Mouse (Mus musculus) NIH3T3 (cell line): ENCODE data around the gene Cby3.
"Not testable (repeated sequence)": the region's sequence is repeated elsewhere in the genome, so short reads cannot be mapped to it uniquely, and the experiment has no call there.

Experiments
- DNase-seq: peaks from one replicate; pipeline ENCODE4 v3.0.0-alpha.2; 2012; ENCODE audit warnings: low read depth

Gene Cby3

DNA sequence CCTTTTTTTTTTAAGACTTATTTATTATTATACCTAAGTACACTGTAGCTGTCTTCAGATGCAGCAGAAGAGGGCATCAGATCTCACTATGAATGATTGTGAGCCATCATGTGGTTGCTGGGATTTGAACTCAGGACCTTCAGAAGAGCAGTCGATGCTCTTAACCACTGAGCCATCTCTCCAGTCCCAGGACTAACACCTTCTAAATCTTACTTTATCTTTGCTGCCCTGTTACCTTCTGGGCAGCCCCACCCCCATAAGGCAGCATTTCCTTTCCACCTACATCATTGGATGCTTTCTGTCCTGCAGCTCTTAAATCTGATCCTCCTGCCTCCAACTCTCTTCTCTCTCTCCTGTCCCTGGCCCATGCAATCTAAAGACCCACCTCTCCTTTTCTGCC lies 7.0 kb downstream of the Cby3 start:
- not testable (repeated sequence) for DNase-seq

DNA sequence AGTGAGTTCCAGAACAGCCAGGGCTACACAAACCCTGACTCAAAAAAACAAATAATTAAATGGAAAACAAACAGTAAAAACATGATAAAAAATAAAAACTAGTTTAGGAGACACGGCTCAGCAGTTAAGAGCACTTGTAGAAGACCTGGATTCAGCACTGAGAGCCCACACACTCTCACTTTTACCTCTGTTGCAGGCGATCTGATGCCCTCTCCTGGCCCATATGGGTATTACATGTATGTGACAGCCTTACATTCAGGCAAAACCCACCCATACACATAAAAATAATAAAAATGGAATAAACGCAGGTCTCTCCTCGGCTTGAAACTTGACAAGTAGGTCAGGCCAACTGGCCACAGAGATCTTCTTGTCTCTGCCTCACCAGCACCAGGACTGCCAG lies 10.3 kb downstream of the Cby3 start:
- peak; percentile 93 for DNase-seq

DNA sequence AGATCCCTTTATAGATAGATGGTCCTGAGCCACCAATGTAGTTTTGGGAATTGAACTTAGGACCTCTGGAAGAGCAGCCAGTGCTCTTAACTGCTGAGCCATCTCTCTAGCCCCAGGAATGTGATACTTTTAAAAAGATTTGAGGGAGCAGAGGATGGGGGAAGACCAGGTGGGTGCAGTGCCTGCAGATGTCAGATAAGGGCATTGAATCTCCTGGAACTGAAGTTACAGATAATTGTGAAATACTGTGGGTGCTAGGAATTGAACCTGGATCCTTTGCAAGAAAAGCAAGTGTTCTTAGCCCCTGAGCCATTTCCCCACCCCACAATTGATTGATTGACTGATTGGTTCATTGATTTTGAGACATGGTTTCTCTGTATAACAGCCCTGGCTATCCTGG lies 11.1 kb downstream of the Cby3 start:
- DNase-seq, result no peak

GRCm38 (mm10) chr11:50367531-50367930 lies 13.3 kb downstream of the Cby3 start:
- no peak for DNase-seq

DNA sequence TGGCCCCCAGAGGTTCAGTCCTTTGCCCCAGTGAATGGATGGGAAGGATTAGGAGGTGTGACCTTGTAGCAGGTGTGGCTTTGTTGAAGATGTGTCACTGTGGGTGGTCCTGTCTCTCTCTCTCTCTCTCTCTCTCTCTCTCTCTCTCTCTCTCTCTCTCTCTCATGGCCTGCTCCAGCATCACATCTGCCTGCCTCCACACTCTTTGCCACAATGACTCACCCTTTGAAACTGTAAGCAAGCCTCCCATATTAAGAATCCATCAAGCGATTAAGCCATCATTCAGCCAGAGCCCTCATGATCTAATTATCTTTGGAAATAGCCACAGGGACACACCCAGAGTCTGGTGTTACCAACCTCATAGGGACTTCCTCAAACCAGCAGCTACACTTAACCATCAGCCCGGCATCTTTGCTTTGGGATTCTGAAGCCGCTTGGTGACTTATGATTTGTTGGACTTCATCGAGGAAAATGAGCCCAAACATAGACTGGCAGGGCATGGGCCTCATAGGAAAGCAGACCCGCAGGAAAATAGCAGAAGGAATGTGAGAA lies 15.2 kb downstream of the Cby3 start:
- peak; percentile 79 for DNase-seq

DNA sequence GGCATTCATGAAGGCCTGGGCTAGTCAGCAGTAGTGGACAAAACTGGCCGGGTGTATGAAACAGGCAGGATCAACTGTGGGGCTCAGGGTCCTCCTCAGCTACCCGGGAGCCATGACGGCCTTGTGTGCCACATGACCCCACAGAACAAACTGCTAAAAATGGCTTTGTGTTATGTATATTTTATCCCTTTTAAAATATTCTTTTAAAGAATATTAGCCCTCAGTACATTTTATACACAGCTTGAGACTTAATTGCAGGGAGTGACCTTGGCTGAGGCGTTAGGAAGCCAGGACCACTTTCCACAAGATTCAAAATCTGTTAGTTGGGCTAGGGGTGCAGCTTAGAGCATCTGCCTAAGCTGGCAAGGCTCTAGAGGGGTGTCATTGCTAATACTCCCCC lies 16.7 kb downstream of the Cby3 start:
- DNase-seq, result no peak

DNA sequence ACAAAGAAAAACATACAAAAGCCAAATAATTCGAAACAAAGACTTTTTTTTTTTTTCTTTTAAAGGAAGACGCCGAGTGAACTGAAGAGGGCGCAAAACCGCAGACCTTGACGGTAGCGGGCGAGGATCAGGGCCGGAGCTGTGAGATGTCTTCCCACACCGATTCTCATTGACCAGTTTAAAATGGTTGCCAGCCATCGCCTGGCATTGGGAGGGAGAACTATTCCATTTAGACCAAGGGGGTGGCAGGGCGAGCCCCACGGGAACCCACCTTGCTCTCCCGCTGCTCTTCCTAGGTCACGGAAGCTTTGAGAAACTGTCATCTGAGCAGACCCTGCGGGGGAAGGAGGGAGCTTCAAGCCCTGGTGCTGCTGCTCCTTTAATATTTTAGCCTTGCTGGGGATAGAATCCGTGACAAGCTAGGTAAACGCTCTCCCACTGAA lies 17.2 kb downstream of the Cby3 start:
- peak; percentile 63 for DNase-seq

DNA sequence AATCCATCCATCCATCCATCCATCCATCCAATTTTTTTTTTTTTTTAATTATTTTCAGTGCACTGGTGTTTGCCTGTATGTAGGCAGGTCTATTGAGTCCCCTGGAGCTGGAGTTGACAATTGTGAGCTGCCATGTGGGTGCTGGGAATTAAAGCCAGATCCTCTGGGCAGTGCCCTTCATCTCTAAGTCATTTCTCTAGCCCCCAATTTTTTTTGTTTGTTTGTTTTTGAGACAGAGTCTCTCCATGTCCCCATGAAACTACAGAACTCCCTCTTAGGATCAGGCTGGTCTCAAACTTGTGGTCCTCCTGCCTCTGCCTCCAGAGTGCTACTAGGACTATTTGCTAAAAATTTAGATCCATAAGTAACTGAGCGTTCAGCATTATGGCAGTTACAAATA lies 17.6 kb downstream of the Cby3 start:
- no peak for DNase-seq

DNA sequence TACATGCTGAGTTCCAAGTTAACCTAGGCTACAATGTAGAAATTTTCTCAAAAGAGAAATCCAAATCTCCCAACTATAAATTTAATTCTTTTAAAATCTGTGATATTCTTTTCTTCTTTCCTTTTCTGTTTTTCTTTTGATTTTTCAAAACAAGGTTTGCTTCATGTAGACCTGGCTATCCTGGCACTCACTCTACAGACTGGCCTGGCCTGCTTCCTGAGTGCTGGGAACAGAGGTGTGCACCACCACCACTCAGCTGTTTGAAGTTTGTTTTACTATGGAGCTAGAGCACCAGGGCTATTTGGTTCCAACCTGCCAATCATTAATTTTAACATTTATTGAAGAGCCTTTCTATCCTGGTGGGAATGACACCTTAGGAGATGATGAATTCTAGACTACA lies 18.8 kb downstream of the Cby3 start:
- no peak for DNase-seq

DNA sequence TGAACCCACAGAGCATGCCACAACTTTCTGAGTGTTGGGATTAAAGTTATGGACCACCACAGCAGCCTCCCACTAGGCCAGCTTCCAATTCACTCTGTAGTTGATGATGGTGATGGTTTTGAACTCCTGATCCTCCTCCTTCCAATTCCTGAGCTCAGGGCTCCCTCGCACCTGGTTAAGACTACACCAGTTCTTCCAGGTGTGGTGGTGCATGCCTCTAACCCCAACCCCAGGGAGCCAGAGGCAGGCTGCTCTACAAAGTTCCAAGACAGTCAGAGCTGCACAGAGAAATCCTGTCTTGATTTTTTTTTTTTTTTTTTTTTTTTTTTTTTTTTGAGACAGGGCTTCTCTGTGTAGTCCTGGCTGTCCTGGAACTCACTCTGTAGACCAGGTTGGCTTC lies 19.4 kb downstream of the Cby3 start:
- no peak for DNase-seq

DNA sequence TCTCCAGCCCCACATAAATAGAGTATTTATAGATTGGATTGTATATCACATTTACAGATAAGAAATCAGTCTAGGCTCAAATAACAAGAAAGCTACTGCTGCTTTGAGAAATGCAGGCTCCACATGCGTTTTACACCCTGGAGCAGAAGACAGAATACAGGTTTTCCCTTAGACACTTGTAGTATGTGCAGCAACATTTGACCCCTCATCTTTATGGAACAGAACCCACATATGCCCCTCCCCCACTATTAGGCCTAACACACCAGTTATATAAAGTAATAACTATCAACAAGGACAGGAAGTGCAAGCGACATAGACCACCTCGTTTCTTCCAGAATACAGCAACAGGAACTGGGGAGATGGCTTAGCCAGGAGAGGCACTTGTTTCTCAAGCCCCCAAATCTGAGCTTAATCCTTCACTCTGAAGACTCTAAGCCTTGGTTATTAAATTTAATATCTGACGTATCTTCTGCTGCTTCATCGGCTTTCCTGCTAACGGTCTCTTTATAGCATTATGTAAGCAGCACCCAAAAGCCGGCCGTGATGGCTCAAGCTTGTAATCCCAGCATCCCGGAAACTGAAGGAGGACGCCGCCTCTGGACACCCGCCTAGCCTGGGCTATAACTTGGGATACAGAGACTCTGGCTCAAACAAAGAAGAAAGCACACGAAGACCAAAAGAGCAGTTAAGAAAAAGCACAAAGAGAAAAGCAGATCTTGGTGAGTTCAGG lies 20.2 kb downstream of the Cby3 start:
- DNase-seq, result no peak

DNA sequence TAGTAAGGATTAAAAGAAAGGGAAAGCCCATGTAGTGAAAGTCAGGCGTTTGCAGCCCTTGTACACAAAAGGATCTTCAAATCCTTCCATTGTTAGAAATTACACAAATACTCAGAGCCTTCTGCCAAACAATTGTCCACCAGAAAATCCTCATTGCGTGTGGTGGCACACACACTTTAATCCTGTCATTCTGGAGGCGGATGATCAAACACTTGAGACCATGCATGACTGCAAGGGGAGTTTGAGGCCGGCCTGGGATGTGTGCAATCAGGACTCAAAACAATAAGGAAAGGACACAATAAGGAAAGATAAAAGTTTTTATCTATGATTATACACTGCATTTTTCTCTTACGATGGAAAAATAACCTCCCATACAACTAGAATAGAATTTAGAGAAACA lies 21.2 kb downstream of the Cby3 start:
- no peak for DNase-seq

DNA sequence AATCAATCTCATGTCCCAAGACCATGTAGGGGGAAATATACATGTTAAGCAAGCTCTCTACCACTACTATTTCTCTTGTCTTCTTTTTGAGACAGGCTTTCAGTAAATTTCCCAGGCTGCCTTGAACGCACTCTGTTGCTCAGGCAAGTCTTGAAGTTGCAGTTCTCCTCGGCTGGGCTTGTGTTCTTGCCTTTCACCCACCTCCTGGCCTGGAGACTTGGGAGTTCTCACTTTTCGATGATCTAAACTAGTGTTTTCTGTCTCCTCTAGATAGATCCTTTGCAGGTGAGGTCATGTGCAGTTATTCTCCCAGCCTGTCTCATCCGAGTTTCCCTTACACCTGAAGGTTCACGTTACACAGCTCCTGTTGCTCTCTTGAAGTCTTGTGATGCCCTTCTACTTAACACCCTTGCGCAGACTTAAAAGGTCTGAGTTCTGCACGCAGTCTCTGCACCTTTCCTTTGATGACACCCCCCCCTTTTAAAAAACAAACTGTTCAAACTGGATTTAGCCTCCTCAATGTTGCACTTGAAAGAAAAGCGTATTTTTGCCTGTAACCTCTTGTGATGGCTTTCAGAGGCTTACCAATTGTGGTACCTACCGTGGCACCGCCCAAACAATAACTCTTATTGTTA lies 22.0 kb downstream of the Cby3 start:
- no peak for DNase-seq

- peak; percentile 99 for DNase-seq
Measured at GRCm38 (mm10) chr11:50376911-50377891, 22.9 kb downstream of the Cby3 start, which contains the start of gene Hnrnph1. Hnrnph1 (plus strand) TSS chr11:50376990.

DNA sequence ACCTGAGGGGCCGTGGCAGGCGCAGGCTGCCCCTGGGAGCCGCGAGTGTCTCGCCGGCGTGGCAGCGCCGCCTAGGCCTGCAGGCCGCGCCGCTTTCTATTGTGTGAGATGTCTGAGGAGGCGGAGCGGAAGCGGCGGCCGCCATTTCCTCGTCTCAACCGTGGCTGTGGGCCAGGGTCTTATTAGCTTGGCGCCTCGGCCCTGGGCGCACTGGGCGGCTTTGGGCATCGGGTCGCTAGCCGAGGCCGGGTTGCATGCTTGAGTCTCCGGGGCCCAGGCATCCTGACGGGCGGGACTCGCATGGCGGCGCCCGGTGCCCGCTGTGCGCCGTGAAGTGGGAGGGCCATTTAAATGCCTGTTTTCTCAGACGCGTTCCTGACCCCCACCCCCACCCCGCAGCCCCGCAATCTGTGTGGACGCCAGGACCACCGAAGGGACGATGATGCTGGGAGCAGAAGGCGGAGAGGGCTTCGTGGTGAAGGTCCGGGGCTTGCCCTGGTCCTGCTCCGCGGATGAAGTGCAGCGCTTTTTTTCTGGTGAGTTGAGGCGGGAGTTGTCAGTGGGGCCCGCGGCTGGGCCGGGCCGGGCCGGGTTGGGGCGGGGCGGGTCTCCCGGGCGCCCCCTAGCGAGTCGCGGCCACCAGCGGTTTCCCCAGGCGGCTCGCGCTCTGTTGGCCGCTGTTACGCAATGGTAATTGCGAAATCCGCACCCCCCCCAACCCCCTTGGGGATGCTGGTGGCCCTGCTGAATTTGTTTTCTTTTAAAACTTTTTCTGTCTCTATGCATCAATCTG lies 23.8 kb downstream of the Cby3 start:
- DNase-seq, result peak; percentile 96

- no peak for DNase-seq
Measured at GRCm38 (mm10) chr11:50379023-50379752, 24.9 kb downstream of the Cby3 start.

DNA sequence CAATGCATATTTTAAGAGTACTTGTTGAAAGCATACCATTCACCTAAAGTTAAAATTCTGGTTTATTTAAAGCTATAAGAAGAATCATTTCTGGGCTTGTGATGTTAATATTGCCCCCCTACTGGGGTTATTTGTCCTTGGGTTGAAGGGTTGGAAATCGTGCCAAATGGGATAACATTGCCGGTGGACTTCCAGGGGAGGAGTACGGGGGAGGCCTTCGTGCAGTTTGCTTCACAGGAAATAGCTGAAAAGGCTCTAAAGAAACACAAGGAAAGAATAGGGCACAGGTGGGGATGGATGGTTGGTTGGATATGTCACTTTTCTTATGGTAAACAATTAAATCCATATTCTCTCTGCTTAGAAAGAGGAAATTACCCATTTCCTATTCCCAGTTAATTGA lies 27.0 kb downstream of the Cby3 start:
- DNase-seq, result no peak

GRCm38 (mm10) chr11:50387167-50387679 lies 33.0 kb downstream of the Cby3 start:
- DNase-seq, result no peak

GRCm38 (mm10) chr11:50387697-50388096 lies 33.4 kb downstream of the Cby3 start:
- DNase-seq, result no peak

GRCm38 (mm10) chr11:50388217-50388929 lies 34.1 kb downstream of the Cby3 start:
- DNase-seq, result no peak
